Mouse (Mus musculus): Measurements from ENCODE around the gene Itpr2. TPM values are rescaled to one million over a fixed set of nuclear protein-coding genes. Genes with fewer than 3 reads are reported as not detected.
A peak's percentile ranks its signal among the peaks of the same experiment; 100 is the strongest.

Itpr2 gene
- total RNA-seq, 2 experiments from 2014 or later = 19.2 to 20.8 TPM

DNA sequence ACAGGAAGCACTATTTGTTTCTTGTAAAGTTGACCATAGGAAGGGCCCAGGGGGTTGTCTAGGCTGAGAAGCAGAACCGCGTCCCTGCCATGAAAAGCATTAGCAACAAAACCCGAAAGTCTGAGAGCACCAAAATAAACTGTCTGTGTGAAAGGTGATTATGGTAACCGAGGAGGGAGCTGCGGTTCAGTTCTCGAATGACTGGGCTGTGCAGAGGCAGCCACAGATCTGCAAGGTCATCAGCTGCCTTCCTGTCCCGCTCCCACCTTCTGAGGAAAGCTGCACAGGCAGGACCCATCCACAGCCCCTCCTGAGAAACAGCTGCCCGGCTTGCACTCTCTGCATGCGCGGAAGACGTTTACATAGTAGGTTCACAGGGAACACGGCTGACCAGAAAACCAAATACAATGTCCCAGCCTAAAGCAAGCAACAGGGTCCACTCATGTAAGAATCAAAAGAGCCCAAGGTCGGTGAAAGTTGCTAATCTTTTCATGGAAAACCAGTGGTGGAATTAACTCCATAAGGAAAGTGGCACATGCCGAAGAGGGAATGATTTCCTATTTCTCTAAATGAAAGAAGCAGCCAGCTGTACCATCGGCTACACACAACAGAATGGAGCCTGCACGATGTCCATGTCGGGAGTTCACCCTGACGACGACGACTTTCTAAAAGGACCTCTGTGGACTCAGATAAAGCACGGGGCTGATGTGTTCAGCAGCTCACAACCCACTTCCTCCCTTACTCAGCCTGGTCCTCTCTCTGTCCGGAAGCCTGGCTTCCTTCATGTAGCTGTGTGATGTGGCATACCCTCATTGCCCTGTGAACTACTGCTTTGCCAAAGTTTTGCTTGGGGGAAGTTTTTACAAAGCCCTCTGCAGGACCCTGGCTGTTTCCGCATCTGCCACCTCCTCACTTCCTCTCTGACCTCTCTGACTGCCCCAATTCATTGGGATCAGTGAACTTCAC is 280.4 kb downstream of the Itpr2 start:
- peak; percentile 22 to 32 for DNase-seq (ENCODE audit: low spot score in 2 of 2)
- intact Hi-C loops (cut with DNase I) = no loop called here

GRCm38 (mm10) chr6:146220071-146220470 is 282.0 kb downstream of the Itpr2 start:
- no peak for DNase-seq (ENCODE audit: low spot score in 2 of 2)

GRCm38 (mm10) chr6:146219534-146219933 is 282.5 kb downstream of the Itpr2 start:
- DNase-seq (ENCODE audit: low spot score in 2 of 2) = no peak
- intact Hi-C loops (cut with DNase I) = no loop called here

More at GRCm38 (mm10) chr6:146220071-146220470, 282.0 kb downstream of the Itpr2 start:
- intact Hi-C loops (cut with DNase I) = no loop called here

DNA sequence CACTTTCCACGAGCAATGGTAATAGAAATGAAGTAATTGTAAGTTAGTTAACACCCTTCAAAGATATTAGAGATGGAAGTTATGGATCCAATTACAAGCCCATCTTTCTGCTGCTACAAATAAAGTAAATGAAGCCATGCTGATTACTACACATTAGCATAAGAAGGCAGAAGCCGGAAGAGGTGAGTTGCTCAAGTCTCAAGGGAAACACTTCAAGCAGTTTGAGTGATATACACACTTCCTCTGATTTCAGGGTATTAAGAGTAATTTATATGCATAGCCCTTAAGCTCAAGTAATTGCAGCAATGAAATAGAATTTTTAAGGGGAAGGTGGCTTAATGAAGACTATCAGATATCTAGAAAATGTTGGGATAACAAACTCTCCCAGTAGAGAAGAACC is 286.7 kb downstream of the Itpr2 start:
- DNase-seq (ENCODE audit: low spot score in 2 of 2) = no peak
- intact Hi-C loops (cut with DNase I) = no loop called here

DNA sequence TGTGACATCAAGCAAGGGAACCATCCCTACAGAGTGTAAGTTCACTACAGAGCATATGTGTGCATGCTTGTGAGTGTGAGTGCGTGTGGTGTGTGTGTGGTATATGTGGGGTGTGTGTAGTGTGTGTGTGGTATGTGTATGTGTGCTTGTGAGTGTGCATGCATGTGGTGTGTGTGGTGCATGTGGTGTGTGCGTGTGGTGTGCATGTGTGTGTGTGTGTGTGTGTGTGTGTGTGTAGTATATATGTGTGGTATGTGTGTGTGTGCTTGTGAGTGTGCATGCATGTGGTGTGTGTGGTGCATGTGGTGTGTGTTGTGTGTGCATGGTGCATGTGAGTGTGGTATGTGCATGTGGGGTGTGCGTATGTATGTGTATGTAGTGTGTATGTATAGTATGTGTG is 289.7 kb downstream of the Itpr2 start:
- DNase-seq (ENCODE audit: low spot score in 2 of 2) = no peak
- intact Hi-C loops (cut with DNase I) = no loop called here

- DNase-seq (ENCODE audit: low spot score in 2 of 2) = no peak
- intact Hi-C loops (cut with DNase I) = no loop called here
Measured at GRCm38 (mm10) chr6:146211233-146211632, 290.8 kb downstream of the Itpr2 start.

DNA sequence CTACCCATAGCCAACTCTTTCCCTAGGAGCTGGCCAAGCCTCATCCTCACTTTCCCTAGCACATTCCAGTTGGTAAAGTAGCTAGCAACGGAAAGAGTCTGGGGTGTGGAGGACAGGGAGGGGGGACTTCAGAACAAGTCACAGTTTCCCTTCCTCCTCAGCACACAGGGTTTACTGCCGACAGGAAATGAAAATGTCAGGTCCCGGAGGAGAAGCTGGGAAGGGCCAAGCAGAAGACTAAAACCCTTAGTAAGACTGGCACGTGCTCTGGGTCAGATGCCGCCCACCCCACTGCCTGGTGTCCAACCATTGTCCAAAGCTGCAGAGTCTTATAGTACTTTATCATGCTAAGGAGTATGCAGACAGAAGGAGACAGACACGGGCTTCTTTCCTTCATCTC is 293.0 kb downstream of the Itpr2 start:
- peak in 1 of 2 experiments; percentile 18 for DNase-seq (ENCODE audit: low spot score in 2 of 2)
- intact Hi-C loops (cut with DNase I) = no loop called here

DNA sequence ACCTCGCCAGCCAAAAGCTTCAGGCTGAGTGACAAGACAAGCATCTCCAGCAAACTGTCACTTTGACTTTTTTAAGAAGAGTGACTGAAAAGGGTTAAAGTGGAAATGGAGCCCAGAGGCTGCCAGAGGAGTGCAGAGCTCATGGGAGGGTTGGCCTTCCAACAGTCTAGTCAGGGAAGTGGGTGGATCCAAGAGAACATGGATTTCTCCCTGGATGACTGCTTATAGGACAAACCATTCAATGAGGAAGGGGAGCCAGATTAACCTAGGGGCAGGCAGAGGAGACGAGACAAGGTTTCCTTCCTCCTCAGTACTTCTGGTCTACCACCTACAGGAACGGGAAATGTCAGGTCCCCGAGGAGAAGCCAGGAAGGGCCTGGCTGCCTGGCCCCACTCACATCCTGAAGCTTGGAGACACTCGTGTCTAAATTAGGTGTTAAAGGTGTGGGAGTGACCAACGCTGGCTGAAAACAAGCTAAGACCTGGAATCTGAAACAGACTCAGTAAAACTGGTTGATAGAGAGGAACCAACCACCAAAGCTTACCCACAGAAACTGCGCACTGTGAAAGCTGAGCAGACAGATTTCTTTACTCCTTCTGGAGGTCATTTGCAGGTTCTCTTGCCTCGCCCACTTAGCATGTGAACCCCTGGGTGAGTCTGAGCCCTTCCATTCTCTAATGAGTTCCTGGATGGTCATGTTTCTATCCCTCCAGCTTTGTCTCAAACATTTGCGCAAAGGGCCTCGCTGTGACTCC is 294.6 kb downstream of the Itpr2 start:
- intact Hi-C loops (cut with DNase I) = no loop called here

GRCm38 (mm10) chr6:146205136-146205535 is 296.9 kb downstream of the Itpr2 start:
- intact Hi-C loops (cut with DNase I) = no loop called here
- DNase-seq (ENCODE audit: low spot score in 2 of 2) = no peak

More for the DNA sequence above, 294.6 kb downstream of the Itpr2 start:
- no peak for DNase-seq (ENCODE audit: low spot score in 2 of 2)

DNA sequence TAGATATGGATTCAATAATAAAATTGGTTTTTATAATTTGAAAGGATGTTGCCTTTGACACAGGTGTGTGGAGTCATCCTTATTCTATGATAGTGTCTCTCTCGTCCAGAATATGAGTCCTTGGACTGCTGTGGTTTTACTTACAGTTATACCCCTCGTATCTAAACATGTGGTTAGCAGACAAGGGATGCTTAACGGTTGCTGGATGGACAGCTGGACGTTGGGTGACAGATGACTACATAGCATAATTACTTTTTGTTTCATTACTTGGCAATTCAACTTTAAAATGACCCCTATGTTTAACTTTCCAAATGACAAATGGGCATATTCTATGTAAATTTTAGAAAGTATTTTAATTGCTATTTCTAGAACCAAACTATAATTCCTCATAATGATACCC is 297.6 kb downstream of the Itpr2 start:
- no peak for DNase-seq (ENCODE audit: low spot score in 2 of 2)
- intact Hi-C loops (cut with DNase I) = no loop called here

GRCm38 (mm10) chr6:146197868-146198379 is 304.1 kb downstream of the Itpr2 start:
- DNase-seq (ENCODE audit: low spot score in 2 of 2) = no peak
- intact Hi-C loops (cut with DNase I) = no loop called here

GRCm38 (mm10) chr6:146196701-146197100 is 305.3 kb downstream of the Itpr2 start:
- DNase-seq (ENCODE audit: low spot score in 2 of 2) = no peak
- intact Hi-C loops (cut with DNase I) = no loop called here

GRCm38 (mm10) chr6:146195854-146196457 is 306.1 kb downstream of the Itpr2 start:
- DNase-seq (ENCODE audit: low spot score in 2 of 2) = no peak
- intact Hi-C loops (cut with DNase I) = no loop called here

GRCm38 (mm10) chr6:146191931-146192330 is 310.1 kb downstream of the Itpr2 start:
- DNase-seq (ENCODE audit: low spot score in 2 of 2) = no peak
- intact Hi-C loops (cut with DNase I) = no loop called here

- intact Hi-C loops (cut with DNase I) = no loop called here
Measured at GRCm38 (mm10) chr6:146190006-146190405, 312.0 kb downstream of the Itpr2 start.

DNA sequence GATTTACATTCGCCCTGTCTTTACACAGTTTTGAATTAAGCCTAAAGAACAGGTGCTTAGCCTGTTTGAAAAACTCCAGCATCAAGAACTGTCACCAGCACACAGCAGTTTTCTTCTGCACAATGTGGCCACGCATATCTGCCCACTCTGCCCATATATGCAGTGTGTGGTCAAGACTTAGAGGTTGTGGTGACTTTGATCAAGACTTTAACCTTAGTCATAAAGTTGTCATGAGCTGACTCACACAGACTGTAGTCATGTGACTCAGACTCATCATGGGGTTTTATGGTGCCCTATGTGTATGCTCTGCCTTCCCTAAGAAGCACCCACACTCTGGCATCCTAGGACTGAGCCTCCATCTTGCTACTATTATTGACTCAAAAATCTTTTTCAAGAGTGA is 316.5 kb downstream of the Itpr2 start:
- DNase-seq (ENCODE audit: low spot score in 2 of 2) = no peak
- intact Hi-C loops (cut with DNase I) = no loop called here

More at GRCm38 (mm10) chr6:146190006-146190405, 312.0 kb downstream of the Itpr2 start:
- no peak for DNase-seq (ENCODE audit: low spot score in 2 of 2)

- intact Hi-C loops (cut with DNase I) = no loop called here
- no peak for DNase-seq (ENCODE audit: low spot score in 2 of 2)
Measured at GRCm38 (mm10) chr6:146184771-146185170, 317.3 kb downstream of the Itpr2 start.

- intact Hi-C loops (cut with DNase I) = no loop called here
Measured at GRCm38 (mm10) chr6:146174644-146175250, 327.3 kb downstream of the Itpr2 start.

GRCm38 (mm10) chr6:146170603-146171051 is 331.4 kb downstream of the Itpr2 start:
- DNase-seq (ENCODE audit: low spot score in 2 of 2) = peak; percentile 33 to 38

More at GRCm38 (mm10) chr6:146174644-146175250, 327.3 kb downstream of the Itpr2 start:
- DNase-seq (ENCODE audit: low spot score in 2 of 2) = no peak

More at GRCm38 (mm10) chr6:146170603-146171051, 331.4 kb downstream of the Itpr2 start:
- intact Hi-C loops (cut with DNase I) = no loop called here
